ENCODE assay signal across 13 mouse cellular contexts in the genomic region with DNA sequence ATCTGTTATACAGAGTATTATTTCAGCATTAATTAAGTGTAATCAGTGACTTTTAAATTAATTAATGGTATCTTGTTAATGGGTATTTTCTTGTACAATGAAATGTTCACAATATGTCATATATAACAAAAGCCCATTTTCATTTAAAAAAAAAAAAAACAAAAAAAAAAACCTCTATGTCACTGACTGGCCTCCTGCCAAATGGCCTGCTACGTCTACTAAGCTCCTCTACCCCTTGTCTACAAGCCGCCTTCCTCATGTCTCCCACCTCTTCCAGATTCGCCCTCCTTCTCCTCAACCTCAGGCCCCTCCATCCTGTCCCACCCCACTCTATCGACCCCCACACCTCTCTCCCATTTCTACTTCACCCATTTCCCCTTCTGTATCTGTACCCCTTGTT.
"Had no signal": no experiment of that assay in that cellular context is flagged by ENCODE, and none has a peak within 500 bp of the region (broad histone marks: within the 10 kb centered on the region; RNA-seq: fewer than 3 reads in every experiment).

No protein-coding gene starts in this region.

- H3K27ac ChIP-seq: lung, embryonic 15.5 days; midbrain, embryonic 13.5 days; midbrain, embryonic 15.5 days; neural tube, embryonic 12.5 days; stomach, embryonic 15.5 days; stomach, postnatal 0 days had no signal

- DNase-seq: lung, adult 18-20 months; lung, postnatal 10 days; lung, postnatal 4 days; right cerebral cortex, postnatal 14 days; thymus, adult 2 months; thymus, postnatal 25 days; thymus, postnatal 4 days had no signal

- H3K9me3 ChIP-seq: lung, embryonic 15.5 days; midbrain, embryonic 13.5 days; midbrain, embryonic 15.5 days; neural tube, embryonic 12.5 days; stomach, embryonic 15.5 days had no signal

- H3K4me3 ChIP-seq: lung, embryonic 15.5 days; midbrain, embryonic 13.5 days; midbrain, embryonic 15.5 days; neural tube, embryonic 12.5 days; stomach, embryonic 15.5 days had no signal

- H3K27me3 ChIP-seq: lung, embryonic 15.5 days; midbrain, embryonic 13.5 days; midbrain, embryonic 15.5 days; neural tube, embryonic 12.5 days; stomach, embryonic 15.5 days had no signal

- H3K36me3 ChIP-seq: lung, embryonic 15.5 days; midbrain, embryonic 13.5 days; midbrain, embryonic 15.5 days; neural tube, embryonic 12.5 days; stomach, embryonic 15.5 days had no signal

- H3K4me1 ChIP-seq: lung, embryonic 15.5 days; midbrain, embryonic 13.5 days; midbrain, embryonic 15.5 days; neural tube, embryonic 12.5 days; stomach, embryonic 15.5 days had no signal

- ATAC-seq: midbrain, embryonic 13.5 days; midbrain, embryonic 15.5 days had no signal
